Mouse (Mus musculus) thymus, adult 18-20 months (tissue): ENCODE results near the gene Siva1.

Experiments used
- DNase-seq, 2 experiments: peaks; one replicate each; pipeline ENCODE4 v3.0.0; 2022; ENCODE audit warnings: mixed read lengths in 2 of 2

Siva1 gene

GRCm38 (mm10) chr12:112679027-112679996, 34.8 kb downstream of the Siva1 start:
- DNase-seq, result peak; percentile 44 to 47

- no peak for DNase-seq
Observed at GRCm38 (mm10) chr12:112683351-112683750, 38.9 kb downstream of the Siva1 start.

- DNase-seq, result no peak
Observed at GRCm38 (mm10) chr12:112688458-112688857, 44.0 kb downstream of the Siva1 start.

GRCm38 (mm10) chr12:112693185-112694126, 49.0 kb downstream of the Siva1 start:
- peak; percentile 86 to 87 for DNase-seq

- DNase-seq, result no peak
Observed at GRCm38 (mm10) chr12:112694127-112694475, 49.6 kb downstream of the Siva1 start.

GRCm38 (mm10) chr12:112696806-112697425, 52.4 kb downstream of the Siva1 start:
- no peak for DNase-seq
